Comparison of ENCODE assay signal across 13 mouse cellular contexts in the genomic region with DNA sequence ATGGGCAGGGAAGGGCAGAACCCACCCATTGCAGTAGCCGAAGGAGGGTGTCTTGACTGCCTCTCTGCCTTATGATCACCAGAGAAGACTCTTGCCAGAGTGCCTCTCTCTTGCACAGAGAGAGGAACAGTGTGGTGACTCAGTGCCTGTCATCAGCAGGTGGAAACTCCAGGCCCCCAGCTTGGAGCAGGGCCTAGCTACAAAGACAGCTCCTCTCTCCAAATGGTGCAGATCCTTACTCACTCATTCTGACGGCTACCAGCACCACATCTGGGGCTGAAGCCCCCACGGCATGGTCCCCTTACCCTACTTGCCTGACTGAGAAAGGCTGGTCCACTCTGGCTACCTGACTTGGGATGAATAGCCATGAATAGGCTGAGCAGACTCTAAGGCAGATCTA. TPM values are rescaled to one million over a fixed set of nuclear protein-coding genes. Genes with fewer than 3 reads are reported as not detected.
DNase-seq lines count a peak whose midpoint lies in the region; ATAC-seq and TF ChIP-seq lines count a peak whose summit lies in the region.
"Had no signal": no experiment of that assay in that cellular context is flagged by ENCODE, and none has a peak within 500 bp of the region (broad histone marks: within the 10 kb centered on the region; RNA-seq: fewer than 3 reads in every experiment).

No protein-coding gene starts in this region.

- peak overlapping the region; percentile 68 for H3K4me2 ChIP-seq in liver, postnatal 0 days (ENCODE audit: low read depth, low read length)
- H3K4me2 ChIP-seq: heart, embryonic 15.5 days; limb, embryonic 12.5 days had no signal

- DNase-seq in gastrocnemius, adult 2 months = peak; percentile 21
- no peak for DNase-seq in gastrocnemius, adult 8-10 months (ENCODE audit: low spot score in 2 of 2)
- DNase-seq in liver, postnatal 0 days = no peak
- DNase-seq in thymus, postnatal 36 days = no peak
- DNase-seq: kidney, postnatal 36 days; thymus, postnatal 25 days had no signal

- peak overlapping the region; percentile 68 for H3K27ac ChIP-seq in gastrocnemius, adult 2 months
- H3K27ac ChIP-seq in cortical plate, adult 2 months (ENCODE audit: insufficient read depth, low read length) = peak overlapping the region; percentile 7; the same call in 1 of the 2 replicates
- 0 out of 2 replicates have a peak overlapping the region, but pooled peaks have one; percentile 29 for H3K27ac ChIP-seq in liver, postnatal 0 days (ENCODE audit: low read depth)
- H3K27ac ChIP-seq: heart, embryonic 15.5 days; limb, embryonic 12.5 days; macrophage had no signal

- WGBS in liver, postnatal 0 days (ENCODE audit: insufficient replicate concordance) = 76% methylated on average over 3 of the region's 3 CpGs

- no peak for TF ChIP-seq POLR2A in cortical plate, adult 2 months (IDR thresholded peaks at IDR 0.05; ENCODE audit: extremely low read depth, insufficient read depth, low read length)

- no peak for TF ChIP-seq EP300 in liver, postnatal 0 days (IDR thresholded peaks at IDR 0.05; ENCODE audit: low read depth)

- peaks cover 100% of the 10 kb centered on the region for H3K4me1 ChIP-seq in megakaryocyte, embryonic 14.5 days
- peaks cover 3% of the 10 kb centered on the region; the same call in 1 of the 2 replicates for H3K4me1 ChIP-seq in cortical plate, adult 2 months (ENCODE audit: control insufficient read depth, insufficient read depth, low read length)
- no peaks in the 10 kb centered on the region; the same call in 1 of the 2 replicates for H3K4me1 ChIP-seq in liver, postnatal 0 days (ENCODE audit: insufficient read depth)

- H3K27me3 ChIP-seq in megakaryocyte, embryonic 14.5 days (replicated peaks) = peaks cover 26% of the 10 kb centered on the region
- no peaks in the 10 kb centered on the region for H3K27me3 ChIP-seq in liver, postnatal 0 days (ENCODE audit: insufficient read depth, low read length)
- H3K27me3 ChIP-seq: heart, embryonic 15.5 days; limb, embryonic 12.5 days had no signal

- intact Hi-C loops in gastrocnemius, adult 2 months (cut with DNase I) = no loop called here

- ATAC-seq in megakaryocyte, adult 5-6 weeks (ENCODE audit: poor library complexity, severe bottlenecking) = no peak
- no peak for ATAC-seq in liver, postnatal 0 days
- ATAC-seq: inflammation-experienced regulatory T-cells, adult 6 months had no signal

- H3K9me3 ChIP-seq in megakaryocyte, embryonic 14.5 days = no peaks in the 10 kb centered on the region
- H3K9me3 ChIP-seq in liver, postnatal 0 days (ENCODE audit: low read length) = no peaks in the 10 kb centered on the region
- H3K9me3 ChIP-seq: heart, embryonic 15.5 days; limb, embryonic 12.5 days had no signal

- peaks cover 57% of the 10 kb centered on the region for H3K36me3 ChIP-seq in megakaryocyte, embryonic 14.5 days (replicated peaks; ENCODE audit: low read length)
- H3K36me3 ChIP-seq in liver, postnatal 0 days (replicated peaks; ENCODE audit: insufficient read depth, low read length) = peaks cover 60% of the 10 kb centered on the region

- H3K9ac ChIP-seq in liver, postnatal 0 days (replicated peaks) = peak overlapping the region; percentile 38
- H3K9ac ChIP-seq: heart, embryonic 15.5 days; limb, embryonic 12.5 days had no signal

- H3K4me3 ChIP-seq in gastrocnemius, adult 2 months = peak overlapping the region; percentile 34
- peak overlapping the region; percentile 87 for H3K4me3 ChIP-seq in megakaryocyte, embryonic 14.5 days (replicated peaks)
- no peak overlapping the region for H3K4me3 ChIP-seq in cortical plate, adult 2 months (ENCODE audit: insufficient read depth, low read length)
- peak overlapping the region; percentile 65 for H3K4me3 ChIP-seq in liver, postnatal 0 days (ENCODE audit: low read depth, low read length)
- H3K4me3 ChIP-seq: heart, embryonic 15.5 days; limb, embryonic 12.5 days had no signal

- TF ChIP-seq CTCF in gastrocnemius, adult 2 months (IDR thresholded peaks at IDR 0.05) = no peak
- no peak for TF ChIP-seq CTCF in cortical plate, adult 2 months (IDR thresholded peaks at IDR 0.05; ENCODE audit: extremely low read depth, insufficient read depth, low read length)
- TF ChIP-seq CTCF in liver, postnatal 0 days (IDR thresholded peaks at IDR 0.05; ENCODE audit: low read depth) = no peak

RNA-seq across cellular contexts. Expression of a gene that starts 26.7 kb away (rescaled TPM):
- 10 to 100 TPM; 29.4 to 40.8 TPM for total RNA-seq in gastrocnemius, adult 2 months (2021)
- 10 to 100 TPM; 38.8 to 60.0 (median 49.4) TPM for total RNA-seq in gastrocnemius, adult 8-10 months (2022)
- polyA plus RNA-seq in megakaryocyte, embryonic 14.5 days (2012; ENCODE audit: insufficient read depth, low replicate concordance) = 26.7 and 30.0 TPM in 2 replicates
- total RNA-seq in megakaryocyte, adult 5-6 weeks (2015) = 4.9 and 6.9 TPM in 2 replicates
- total RNA-seq in megakaryocyte, adult 5-6 weeks (2017) = 5.3 and 7.8 TPM in 2 replicates
- 124 and 135 TPM in 2 replicates for polyA plus RNA-seq in cortical plate, adult 2 months (2012; rRNA removed)
- 154 TPM in 2 replicates for polyA plus RNA-seq in liver, postnatal 0 days (2015; fragmentation: Nextera tagmentation; extraction: Ambion mirVana)

RNA-seq across cellular contexts. Expression of a gene that starts 48.5 kb away (rescaled TPM):
- under 1 TPM; 0.38 to 0.98 TPM for total RNA-seq in gastrocnemius, adult 2 months (2021)
- total RNA-seq in gastrocnemius, adult 8-10 months (2022) = under 1 TPM; 0.45 to 0.94 (median 0.52) TPM
- 1.3 and 1.7 TPM in 2 replicates for polyA plus RNA-seq in megakaryocyte, embryonic 14.5 days (2012; ENCODE audit: insufficient read depth, low replicate concordance)
- total RNA-seq in megakaryocyte, adult 5-6 weeks (2015) = 23.9 and 24.2 TPM in 2 replicates
- total RNA-seq in megakaryocyte, adult 5-6 weeks (2017) = 14.3 and 16.7 TPM in 2 replicates
- polyA plus RNA-seq in cortical plate, adult 2 months (2012; rRNA removed) = 1.1 TPM in 2 replicates
- 6.0 and 6.8 TPM in 2 replicates for polyA plus RNA-seq in liver, postnatal 0 days (2015; fragmentation: Nextera tagmentation; extraction: Ambion mirVana)

RNA-seq across cellular contexts. Expression of a gene that starts 53.0 kb away (rescaled TPM):
- 10 to 100 TPM in 1 of 2 experiments, 1 to 10 TPM in 1; 9.7 to 11.1 TPM for total RNA-seq in gastrocnemius, adult 2 months (2021)
- total RNA-seq in gastrocnemius, adult 8-10 months (2022) = 10 to 100 TPM in 1 of 4 experiments, 1 to 10 TPM in 3; 7.7 to 11.2 (median 8.5) TPM
- polyA plus RNA-seq in megakaryocyte, embryonic 14.5 days (2012; ENCODE audit: insufficient read depth, low replicate concordance) = 0.19 and 0.83 TPM in 2 replicates
- total RNA-seq in megakaryocyte, adult 5-6 weeks (2015) = 17.2 and 19.5 TPM in 2 replicates
- 24.8 and 36.6 TPM in 2 replicates for total RNA-seq in megakaryocyte, adult 5-6 weeks (2017)
- polyA plus RNA-seq in cortical plate, adult 2 months (2012; rRNA removed) = 24.0 TPM in 2 replicates
- polyA plus RNA-seq in liver, postnatal 0 days (2015; fragmentation: Nextera tagmentation; extraction: Ambion mirVana) = 2.3 and 2.9 TPM in 2 replicates

Comparison
In these comparisons a context has a peak if more than half of its experiments do, and no peak if none do; other contexts are left out.
1. H3K27ac ChIP-seq: peak in every context shown above with its lines; median percentile 68 in gastrocnemius, adult 2 months; 29 in liver, postnatal 0 days; 7 in cortical plate, adult 2 months.
2. RNA of a gene that starts 48.5 kb away (total RNA-seq): 14.3 to 24.2 TPM in megakaryocyte, adult 5-6 weeks; 0.38 to 0.98 TPM in gastrocnemius, adult 2 months and 0.45 to 0.94 TPM in gastrocnemius, adult 8-10 months; every median in the first group is over 4 times any median in the second.